Mouse (Mus musculus): ENCODE measurements around the gene Cd5. TPM values are rescaled to one million over a fixed set of nuclear protein-coding genes. Genes with fewer than 3 reads are reported as not detected.
A peak's percentile ranks its signal among the peaks of the same experiment; 100 is the strongest.

Gene Cd5
- polyA plus RNA-seq, 1 experiment from 2014 or later = 3.3 TPM

GRCm38 (mm10) chr19:10714682-10715475 lies 23.9 kb downstream of the Cd5 start:
- WGBS = 36% methylated on average over 4 of the region's 4 CpGs
- Histone ChIP-seq H3K36me3 (ENCODE audit: control insufficient read depth, insufficient read depth, low read length) (peaks cover 30% of the 10 kb centered on the region), H3K9me3 (replicated peaks; ENCODE audit: control insufficient read depth, low read length) (no peaks in the 10 kb centered on the region), H3K4me1 (ENCODE audit: control insufficient read depth, insufficient read depth, low read length) (no peaks in the 10 kb centered on the region), H3K27ac (ENCODE audit: low read length) (no peak overlapping the region), H3K4me3 (replicated peaks; ENCODE audit: low read length) (no peak overlapping the region), H3K27me3 (ENCODE audit: control insufficient read depth, insufficient read depth, low read length) (no peaks in the 10 kb centered on the region), H3K9ac (ENCODE audit: low read length) (no peak overlapping the region), H3K4me2 (ENCODE audit: low read depth, low read length) (no peak overlapping the region)
- ATAC-seq (ENCODE audit: insufficient read depth, low FRiP score) = peak; percentile 23; the same call in 1 of the 2 replicates

GRCm38 (mm10) chr19:10714168-10714567 lies 24.6 kb downstream of the Cd5 start:
- WGBS = 81% methylated on average over 6 of the region's 6 CpGs
- peaks cover 7% of the 10 kb centered on the region for H3K4me1 ChIP-seq (ENCODE audit: control insufficient read depth, insufficient read depth, low read length)
- peaks cover 30% of the 10 kb centered on the region for H3K36me3 ChIP-seq (ENCODE audit: control insufficient read depth, insufficient read depth, low read length)
- no peak overlapping the region for H3K4me3 ChIP-seq (replicated peaks; ENCODE audit: low read length)
- no peak overlapping the region for H3K4me2 ChIP-seq (ENCODE audit: low read depth, low read length)
- no peaks in the 10 kb centered on the region for H3K27me3 ChIP-seq (ENCODE audit: control insufficient read depth, insufficient read depth, low read length)
- H3K9me3 ChIP-seq (replicated peaks; ENCODE audit: control insufficient read depth, low read length) = no peaks in the 10 kb centered on the region
- H3K9ac ChIP-seq (ENCODE audit: low read length) = no peak overlapping the region
- no peak overlapping the region for H3K27ac ChIP-seq (ENCODE audit: low read length)
- ATAC-seq (ENCODE audit: insufficient read depth, low FRiP score) = no peak

- H3K36me3 ChIP-seq (ENCODE audit: control insufficient read depth, insufficient read depth, low read length) = peaks cover 30% of the 10 kb centered on the region
- no peak overlapping the region for H3K27ac ChIP-seq (ENCODE audit: low read length)
- no peaks in the 10 kb centered on the region for H3K9me3 ChIP-seq (replicated peaks; ENCODE audit: control insufficient read depth, low read length)
- no peak for ATAC-seq (ENCODE audit: insufficient read depth, low FRiP score)
- H3K27me3 ChIP-seq (ENCODE audit: control insufficient read depth, insufficient read depth, low read length) = no peaks in the 10 kb centered on the region
- no peak overlapping the region for H3K4me3 ChIP-seq (replicated peaks; ENCODE audit: low read length)
- no peak overlapping the region for H3K4me2 ChIP-seq (ENCODE audit: low read depth, low read length)
- no peak overlapping the region for H3K9ac ChIP-seq (ENCODE audit: low read length)
- 91% methylated on average over 10 of the region's 10 CpGs for WGBS
- H3K4me1 ChIP-seq (ENCODE audit: control insufficient read depth, insufficient read depth, low read length) = peaks cover 10% of the 10 kb centered on the region
Measured at GRCm38 (mm10) chr19:10713551-10713950, 25.3 kb downstream of the Cd5 start.

GRCm38 (mm10) chr19:10712646-10713045 lies 26.2 kb downstream of the Cd5 start:
- no peak overlapping the region for H3K4me2 ChIP-seq (ENCODE audit: low read depth, low read length)
- H3K27ac ChIP-seq (ENCODE audit: low read length) = no peak overlapping the region
- H3K4me3 ChIP-seq (replicated peaks; ENCODE audit: low read length) = no peak overlapping the region
- ATAC-seq (ENCODE audit: insufficient read depth, low FRiP score) = no peak
- 96% methylated on average over 12 of the region's 12 CpGs for WGBS
- no peaks in the 10 kb centered on the region for H3K9me3 ChIP-seq (replicated peaks; ENCODE audit: control insufficient read depth, low read length)
- H3K36me3 ChIP-seq (ENCODE audit: control insufficient read depth, insufficient read depth, low read length) = peaks cover 30% of the 10 kb centered on the region
- H3K4me1 ChIP-seq (ENCODE audit: control insufficient read depth, insufficient read depth, low read length) = peaks cover 10% of the 10 kb centered on the region
- H3K27me3 ChIP-seq (ENCODE audit: control insufficient read depth, insufficient read depth, low read length) = no peaks in the 10 kb centered on the region
- H3K9ac ChIP-seq (ENCODE audit: low read length) = no peak overlapping the region

DNA sequence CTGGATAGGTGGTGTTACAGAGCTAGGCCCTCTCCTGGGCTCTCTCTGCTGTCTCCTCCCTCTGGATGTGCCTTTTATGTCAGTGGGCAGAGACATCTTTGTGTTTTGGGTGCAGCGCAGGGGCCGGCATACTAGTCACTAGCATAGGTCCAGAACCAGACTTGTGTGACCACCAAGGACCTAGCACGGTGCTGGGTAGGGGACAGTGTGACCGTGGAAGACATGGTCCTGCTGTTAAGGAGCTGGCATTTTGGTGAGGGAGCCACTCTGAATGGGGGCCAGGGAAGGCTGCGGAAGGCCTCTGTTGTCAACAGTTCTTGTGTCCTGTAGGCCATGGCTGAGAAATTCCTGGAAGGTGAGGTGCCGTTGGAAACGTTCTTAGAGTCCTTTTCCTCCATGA lies 26.6 kb downstream of the Cd5 start:
- Histone ChIP-seq H3K27ac (ENCODE audit: low read length) (no peak overlapping the region), H3K4me3 (replicated peaks; ENCODE audit: low read length) (no peak overlapping the region), H3K9me3 (replicated peaks; ENCODE audit: control insufficient read depth, low read length) (no peaks in the 10 kb centered on the region), H3K4me2 (ENCODE audit: low read depth, low read length) (no peak overlapping the region), H3K9ac (ENCODE audit: low read length) (no peak overlapping the region), H3K4me1 (ENCODE audit: control insufficient read depth, insufficient read depth, low read length) (peaks cover 10% of the 10 kb centered on the region), H3K27me3 (ENCODE audit: control insufficient read depth, insufficient read depth, low read length) (no peaks in the 10 kb centered on the region), H3K36me3 (ENCODE audit: control insufficient read depth, insufficient read depth, low read length) (peaks cover 30% of the 10 kb centered on the region)
- WGBS = 89% methylated on average over 7 of the region's 7 CpGs
- no peak for ATAC-seq (ENCODE audit: insufficient read depth, low FRiP score)

DNA sequence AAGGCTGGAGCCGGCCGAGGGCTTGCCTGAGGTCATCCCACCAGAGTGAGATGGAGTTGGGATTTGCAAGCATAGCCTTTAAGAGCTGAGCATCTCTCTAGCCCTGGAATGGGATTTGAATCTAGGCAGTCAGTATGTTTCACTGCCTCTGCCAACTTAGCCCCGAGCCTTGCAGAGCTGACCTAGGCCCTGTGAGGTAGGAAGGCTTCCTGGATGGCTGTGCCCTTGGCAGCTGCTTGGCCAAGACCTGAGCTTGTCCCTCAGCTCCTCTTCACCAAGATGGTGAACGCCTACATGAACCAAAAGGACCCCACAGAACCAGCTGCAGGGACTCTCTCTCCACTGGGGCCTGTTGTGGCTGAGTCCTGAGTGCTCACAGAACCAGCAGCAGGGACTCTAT lies 28.1 kb downstream of the Cd5 start:
- no peak overlapping the region for H3K27ac ChIP-seq (ENCODE audit: low read length)
- H3K4me3 ChIP-seq (replicated peaks; ENCODE audit: low read length) = no peak overlapping the region
- H3K9ac ChIP-seq (ENCODE audit: low read length) = no peak overlapping the region
- H3K36me3 ChIP-seq (ENCODE audit: control insufficient read depth, insufficient read depth, low read length) = peaks cover 30% of the 10 kb centered on the region
- 88% methylated on average over 4 of the region's 4 CpGs for WGBS
- ATAC-seq (ENCODE audit: insufficient read depth, low FRiP score) = no peak
- H3K9me3 ChIP-seq (replicated peaks; ENCODE audit: control insufficient read depth, low read length) = no peaks in the 10 kb centered on the region
- no peak overlapping the region for H3K4me2 ChIP-seq (ENCODE audit: low read depth, low read length)
- peaks cover 10% of the 10 kb centered on the region for H3K4me1 ChIP-seq (ENCODE audit: control insufficient read depth, insufficient read depth, low read length)
- no peaks in the 10 kb centered on the region for H3K27me3 ChIP-seq (ENCODE audit: control insufficient read depth, insufficient read depth, low read length)

DNA sequence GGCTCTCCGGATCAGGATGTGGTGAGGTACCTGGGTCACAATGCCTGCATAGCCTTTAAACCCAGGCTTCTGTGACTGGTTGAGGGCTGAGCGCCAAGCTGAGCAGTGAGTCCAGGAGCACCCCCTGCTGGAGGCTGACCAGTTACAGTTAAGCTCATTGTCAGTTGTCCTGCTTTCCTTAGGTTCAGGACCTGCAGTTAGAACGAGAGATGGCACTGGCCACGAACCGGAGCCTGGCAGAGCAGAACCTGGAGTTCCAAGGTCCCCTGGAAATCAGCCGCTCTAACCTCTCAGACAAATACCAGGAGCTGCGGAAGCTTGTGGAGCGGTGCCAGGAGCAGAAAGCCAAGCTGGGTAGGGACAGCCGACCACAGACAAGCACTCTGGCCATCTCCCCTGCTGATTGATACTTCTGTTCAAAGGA lies 28.7 kb downstream of the Cd5 start:
- Histone ChIP-seq H3K9me3 (replicated peaks; ENCODE audit: control insufficient read depth, low read length) (no peaks in the 10 kb centered on the region), H3K36me3 (ENCODE audit: control insufficient read depth, insufficient read depth, low read length) (peaks cover 30% of the 10 kb centered on the region), H3K27me3 (ENCODE audit: control insufficient read depth, insufficient read depth, low read length) (no peaks in the 10 kb centered on the region), H3K4me1 (ENCODE audit: control insufficient read depth, insufficient read depth, low read length) (peaks cover 10% of the 10 kb centered on the region), H3K27ac (ENCODE audit: low read length) (peak overlapping the region; percentile 26), H3K4me3 (replicated peaks; ENCODE audit: low read length) (no peak overlapping the region), H3K4me2 (ENCODE audit: low read depth, low read length) (no peak overlapping the region), H3K9ac (ENCODE audit: low read length) (no peak overlapping the region)
- WGBS = 77% methylated on average over 9 of the region's 9 CpGs
- ATAC-seq (ENCODE audit: insufficient read depth, low FRiP score) = peak; percentile 41

GRCm38 (mm10) chr19:10709360-10710087 lies 29.3 kb downstream of the Cd5 start:
- Histone ChIP-seq H3K27ac (ENCODE audit: low read length) (peak overlapping the region; percentile 26), H3K9ac (ENCODE audit: low read length) (no peak overlapping the region)

GRCm38 (mm10) chr19:10708900-10709299 lies 29.9 kb downstream of the Cd5 start:
- ATAC-seq (ENCODE audit: insufficient read depth, low FRiP score) = no peak
- 79% methylated on average over 6 of the region's 6 CpGs for WGBS
- H3K27me3 ChIP-seq (ENCODE audit: control insufficient read depth, insufficient read depth, low read length) = no peaks in the 10 kb centered on the region
- no peak overlapping the region for H3K4me2 ChIP-seq (ENCODE audit: low read depth, low read length)
- no peaks in the 10 kb centered on the region for H3K9me3 ChIP-seq (replicated peaks; ENCODE audit: control insufficient read depth, low read length)
- H3K4me3 ChIP-seq (replicated peaks; ENCODE audit: low read length) = no peak overlapping the region
- peak overlapping the region; percentile 24; the same call in 1 of the 2 replicates for H3K27ac ChIP-seq (ENCODE audit: low read length)
- no peak overlapping the region for H3K9ac ChIP-seq (ENCODE audit: low read length)
- H3K4me1 ChIP-seq (ENCODE audit: control insufficient read depth, insufficient read depth, low read length) = peaks cover 14% of the 10 kb centered on the region
- peaks cover 28% of the 10 kb centered on the region for H3K36me3 ChIP-seq (ENCODE audit: control insufficient read depth, insufficient read depth, low read length)

More at GRCm38 (mm10) chr19:10709360-10710087, 29.3 kb downstream of the Cd5 start:
- Histone ChIP-seq H3K4me2 (ENCODE audit: low read depth, low read length) (no peak overlapping the region), H3K9me3 (replicated peaks; ENCODE audit: control insufficient read depth, low read length) (no peaks in the 10 kb centered on the region), H3K4me3 (replicated peaks; ENCODE audit: low read length) (no peak overlapping the region), H3K36me3 (ENCODE audit: control insufficient read depth, insufficient read depth, low read length) (peaks cover 30% of the 10 kb centered on the region), H3K4me1 (ENCODE audit: control insufficient read depth, insufficient read depth, low read length) (peaks cover 10% of the 10 kb centered on the region), H3K27me3 (ENCODE audit: control insufficient read depth, insufficient read depth, low read length) (no peaks in the 10 kb centered on the region)
- peak; percentile 68 for ATAC-seq (ENCODE audit: insufficient read depth, low FRiP score)
- 19% methylated on average over 8 of the region's 8 CpGs for WGBS

Data from stomach, embryonic 16.5 days (tissue).